In genomic region chr2:132084396-132084795, GRCm38 (mm10) we compare ENCODE assay signal across 26 mouse cellular contexts. TPM values are rescaled to one million over a fixed set of nuclear protein-coding genes. Genes with fewer than 3 reads are reported as not detected.
A peak's percentile ranks its signal among the peaks of the same experiment; 100 is the strongest.
DNase-seq lines count a peak whose midpoint lies in the region; ATAC-seq lines count a peak whose summit lies in the region.
"Had no signal": no experiment of that assay in that cellular context is flagged by ENCODE, and none has a peak within 500 bp of the region (broad histone marks: within the 10 kb centered on the region; RNA-seq: fewer than 3 reads in every experiment).

No protein-coding gene starts in this region.

- peaks cover 50% of the 10 kb centered on the region; the same call in 1 of the 2 replicates for H3K79me2 ChIP-seq in macrophage (ENCODE audit: inconsistent target)

- H3K27me3 ChIP-seq in heart, embryonic 11.5 days (ENCODE audit: control insufficient read depth, insufficient read depth, low read length), result no peaks in the 10 kb centered on the region
- H3K27me3 ChIP-seq: heart, embryonic 12.5 days; hindbrain, embryonic 13.5 days; limb, embryonic 15.5 days; stomach, embryonic 15.5 days had no signal

- no peaks in the 10 kb centered on the region for H3K9me3 ChIP-seq in heart, embryonic 11.5 days (replicated peaks; ENCODE audit: control insufficient read depth, low read length)
- H3K9me3 ChIP-seq: heart, embryonic 12.5 days; hindbrain, embryonic 13.5 days; limb, embryonic 15.5 days; stomach, embryonic 15.5 days had no signal

- H3K9ac ChIP-seq in heart, embryonic 11.5 days (ENCODE audit: low read depth, low read length), result no peak overlapping the region
- H3K9ac ChIP-seq: heart, embryonic 12.5 days; hindbrain, embryonic 13.5 days; limb, embryonic 15.5 days; liver, postnatal 0 days; stomach, embryonic 15.5 days had no signal

- H3K36me3 ChIP-seq in heart, embryonic 11.5 days (ENCODE audit: control insufficient read depth, insufficient read depth, low read length), result no peaks in the 10 kb centered on the region
- H3K36me3 ChIP-seq in macrophage (ENCODE audit: inconsistent target), result peaks cover 92% of the 10 kb centered on the region
- H3K36me3 ChIP-seq: stomach, embryonic 15.5 days had no signal

- no peak overlapping the region for H3K4me2 ChIP-seq in heart, embryonic 11.5 days
- H3K4me2 ChIP-seq: heart, embryonic 12.5 days; hindbrain, embryonic 13.5 days; limb, embryonic 15.5 days; stomach, embryonic 15.5 days had no signal

- 87% methylated on average over 5 of the region's 5 CpGs for WGBS in heart, embryonic 11.5 days (ENCODE audit: insufficient replicate concordance)
- WGBS in macrophage (ENCODE audit: missing documents), result 77% methylated on average over 5 of the region's 5 CpGs

- intact Hi-C loops in heart, postnatal 25 days (cut with DNase I), result no loop called here

- no peak for ATAC-seq in heart, embryonic 11.5 days (replicated peaks; ENCODE audit: insufficient number of reproducible peaks, low FRiP score, low TSS enrichment)
- ATAC-seq: forebrain, embryonic 14.5 days; inflammation-experienced regulatory T-cells, adult 6 months had no signal

- H3K4me1 ChIP-seq in heart, embryonic 11.5 days (ENCODE audit: control insufficient read depth, insufficient read depth, low read length), result peaks cover 9% of the 10 kb centered on the region
- H3K4me1 ChIP-seq: hindbrain, embryonic 13.5 days; limb, embryonic 15.5 days; stomach, embryonic 15.5 days had no signal

- H3K4me3 ChIP-seq in heart, embryonic 11.5 days (ENCODE audit: low read depth, low read length), result no peak overlapping the region
- no peak overlapping the region for H3K4me3 ChIP-seq in macrophage (ENCODE audit: inconsistent target)
- H3K4me3 ChIP-seq: erythroblast, embryonic 14.5 days; heart, embryonic 12.5 days; hindbrain, embryonic 13.5 days; layer of hippocampus, adult 2 months; limb, embryonic 15.5 days; stomach, embryonic 15.5 days had no signal

- no peak overlapping the region for H3K27ac ChIP-seq in heart, embryonic 11.5 days (ENCODE audit: low read depth, low read length)
- H3K27ac ChIP-seq in macrophage, result peak overlapping the region; percentile 28
- H3K27ac ChIP-seq: hindbrain, embryonic 13.5 days; layer of hippocampus, adult 2 months; limb, embryonic 15.5 days; stomach, embryonic 15.5 days had no signal

- peak; percentile 90 for DNase-seq in heart, adult 11 months
- peak; percentile 94 for DNase-seq in NIH3T3 (ENCODE audit: low read depth)
- peak; percentile 42 for DNase-seq in adrenal gland, postnatal 25 days
- no peak for DNase-seq in layer of hippocampus, postnatal 36 days
- no peak for DNase-seq in retina, embryonic 14.5 days (ENCODE audit: low spot score)
- DNase-seq in heart, postnatal 25 days (ENCODE audit: low spot score), result no peak
- DNase-seq: cerebellum, adult 8-10 months; gastrocnemius, postnatal 25 days; heart, postnatal 14 days; kidney, adult 8-10 months; kidney, postnatal 14 days; liver, postnatal 0 days; lung, postnatal 14 days; right cerebral cortex, adult 18-20 months; spleen, adult 18-20 months; thymus, adult 18-20 months had no signal

RNA-seq across cellular contexts. Expression of gene Rassf2, which starts 54.3 kb away (rescaled TPM):
- polyA plus RNA-seq in heart, embryonic 11.5 days (2014; fragmentation: Nextera tagmentation; extraction: Ambion mirVana), result 3.1 and 3.9 TPM in 2 replicates
- total RNA-seq in adrenal gland, postnatal 25 days (2021), result 4.8 and 5.6 TPM in 2 replicates
- 100 to 1,000 TPM in 15 of 26 experiments, 10 to 100 TPM in 11; 23.3 to 256 (median 125) TPM for total RNA-seq in macrophage (2018; cell fraction: chromatin; rRNA removed)
- total RNA-seq in macrophage (2018; cell fraction: cytosol; rRNA removed), result 100 to 1,000 TPM in 11 of 26 experiments, 10 to 100 TPM in 15; 49.1 to 135 (median 96.8) TPM
- 100 to 1,000 TPM in 10 of 26 experiments, 10 to 100 TPM in 16; 41.2 to 213 (median 88.6) TPM for total RNA-seq in macrophage (2018; cell fraction: nucleus; rRNA removed)
- 73.9 to 95.6 TPM (median 92.2 TPM) in 3 replicates for polyA plus RNA-seq in macrophage (2018)
- total RNA-seq in layer of hippocampus, postnatal 36 days (2021), result 10 to 100 TPM; 37.2 to 39.4 TPM
- total RNA-seq in heart, postnatal 25 days (2021), result 10 to 100 TPM in 1 of 2 experiments, 1 to 10 TPM in 1; 8.2 to 10.4 TPM

Comparison
In these comparisons a context has a peak if more than half of its experiments do, and no peak if none do; other contexts are left out.
1. DNase-seq: peak in heart, adult 11 months (single experiment), NIH3T3 (single experiment) and adrenal gland, postnatal 25 days (single experiment); none in layer of hippocampus, postnatal 36 days (0 of 2), retina, embryonic 14.5 days (single experiment) and heart, postnatal 25 days (single experiment).